Mouse (Mus musculus) embryonic fibroblast, embryonic 13.5 days (primary cell): ENCODE measurements at regions not wholly inside any gene's neighbourhood (a gene's known extent, or its start where the extent isn't known, plus 50 kb on each side); places are given as distances from the start of the nearest gene placed in this dataset.

ENCODE experiments used
- CTCF ChIP-seq: IDR thresholded peaks from 2 replicates; pipeline ENCODE4 v1.5.1; 2011; ENCODE audit warnings: mild to moderate bottlenecking, control low read depth, low read length, moderate library complexity, borderline replicate concordance; ENCODE audit not compliant: insufficient read depth
- POLR2A ChIP-seq: IDR thresholded peaks from 2 replicates; pipeline ENCODE4 v1.6.1; 2011; ENCODE audit warnings: low read depth, mild to moderate bottlenecking, control low read depth, low read length, moderate library complexity

GRCm38 (mm10) chr4:105560781-105561180 lies 228.9 kb upstream of the Gm12728 start:
- TF ChIP-seq CTCF (no peak), POLR2A (no peak)
